Mouse (Mus musculus): ENCODE measurements at regions not wholly inside any gene's neighbourhood (a gene's known extent, or its start where the extent isn't known, plus 50 kb on each side); places are given as distances from the start of the nearest gene placed in this dataset.

- H3K4me3 ChIP-seq (ENCODE audit: insufficient read depth, low read length) = no peak overlapping the region
- TF ChIP-seq CTCF (IDR thresholded peaks at IDR 0.05; ENCODE audit: extremely low read depth, insufficient read depth, low read length) (no peak), POLR2A (IDR thresholded peaks at IDR 0.05; ENCODE audit: extremely low read depth, insufficient read depth, low read length) (no peak)
- H3K4me1 ChIP-seq (ENCODE audit: control insufficient read depth, insufficient read depth, low read length) = no peaks in the 10 kb centered on the region; the same call in 1 of the 2 replicates
- H3K27ac ChIP-seq (ENCODE audit: insufficient read depth, low read length) = no peak overlapping the region
Measured at GRCm38 (mm10) chr1:120757283-120757821, 155.1 kb downstream of the En1 start.

DNA sequence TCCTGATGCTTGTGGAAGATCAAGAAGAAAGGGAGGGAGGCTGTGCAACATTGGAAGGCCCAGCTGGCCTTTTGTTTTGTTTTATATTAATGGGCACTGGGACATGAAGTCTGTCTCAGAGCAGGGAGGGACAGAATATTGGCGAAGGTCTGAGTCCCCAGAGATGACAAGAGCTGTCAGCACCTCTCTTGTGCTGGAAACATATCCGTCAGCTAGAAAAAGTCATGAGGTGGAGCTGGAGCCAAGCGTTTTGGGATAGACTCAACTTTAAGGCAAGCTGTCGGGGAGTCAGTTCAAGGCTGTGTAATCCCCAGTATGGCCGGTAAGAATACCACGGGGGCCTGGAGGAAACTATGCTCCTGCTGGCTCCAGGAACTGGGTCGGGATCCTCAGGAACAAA, 156.0 kb downstream of the En1 start:
- Histone ChIP-seq H3K27ac (ENCODE audit: insufficient read depth, low read length) (no peak overlapping the region), H3K4me1 (ENCODE audit: control insufficient read depth, insufficient read depth, low read length) (no peaks in the 10 kb centered on the region; the same call in 1 of the 2 replicates), H3K4me3 (ENCODE audit: insufficient read depth, low read length) (no peak overlapping the region)
- TF ChIP-seq POLR2A (IDR thresholded peaks at IDR 0.05; ENCODE audit: extremely low read depth, insufficient read depth, low read length) (no peak), CTCF (IDR thresholded peaks at IDR 0.05; ENCODE audit: extremely low read depth, insufficient read depth, low read length) (no peak)

- H3K4me3 ChIP-seq (ENCODE audit: insufficient read depth, low read length) = no peak overlapping the region
- no peaks in the 10 kb centered on the region; the same call in 1 of the 2 replicates for H3K4me1 ChIP-seq (ENCODE audit: control insufficient read depth, insufficient read depth, low read length)
- TF ChIP-seq CTCF (IDR thresholded peaks at IDR 0.05; ENCODE audit: extremely low read depth, insufficient read depth, low read length) = no peak
- TF ChIP-seq POLR2A (IDR thresholded peaks at IDR 0.05; ENCODE audit: extremely low read depth, insufficient read depth, low read length) = no peak
- H3K27ac ChIP-seq (ENCODE audit: insufficient read depth, low read length) = no peak overlapping the region
Measured at GRCm38 (mm10) chr1:120758762-120759161, 156.5 kb downstream of the En1 start.

DNA sequence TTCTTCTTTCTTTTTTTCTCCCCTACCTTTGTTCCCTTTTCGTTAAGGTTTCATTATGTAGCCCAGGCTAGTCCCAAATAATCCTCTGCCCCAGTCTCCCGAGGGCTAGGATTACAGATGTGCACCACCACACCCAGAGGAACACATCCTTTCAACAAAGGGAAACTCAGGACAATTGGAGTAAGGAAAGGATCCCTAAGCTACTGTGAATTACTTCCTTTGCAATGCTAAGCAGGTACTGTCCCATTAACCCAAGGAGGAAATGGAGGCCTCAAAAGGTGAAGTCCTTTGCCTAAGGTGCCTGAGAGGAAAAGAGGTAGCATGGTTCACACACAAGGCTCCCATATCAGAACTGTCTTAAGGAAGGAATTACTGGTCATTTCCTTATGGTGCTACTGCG, 157.2 kb downstream of the En1 start:
- no peak for TF ChIP-seq POLR2A (IDR thresholded peaks at IDR 0.05; ENCODE audit: extremely low read depth, insufficient read depth, low read length)
- no peak for TF ChIP-seq CTCF (IDR thresholded peaks at IDR 0.05; ENCODE audit: extremely low read depth, insufficient read depth, low read length)
- Histone ChIP-seq H3K4me3 (ENCODE audit: insufficient read depth, low read length) (no peak overlapping the region), H3K4me1 (ENCODE audit: control insufficient read depth, insufficient read depth, low read length) (no peaks in the 10 kb centered on the region; the same call in 1 of the 2 replicates), H3K27ac (ENCODE audit: insufficient read depth, low read length) (no peak overlapping the region)

GRCm38 (mm10) chr1:120761364-120761763, 159.1 kb downstream of the En1 start:
- Histone ChIP-seq H3K27ac (ENCODE audit: insufficient read depth, low read length) (no peak overlapping the region), H3K4me1 (ENCODE audit: control insufficient read depth, insufficient read depth, low read length) (no peaks in the 10 kb centered on the region; the same call in 1 of the 2 replicates), H3K4me3 (ENCODE audit: insufficient read depth, low read length) (no peak overlapping the region)
- no peak for TF ChIP-seq CTCF (IDR thresholded peaks at IDR 0.05; ENCODE audit: extremely low read depth, insufficient read depth, low read length)
- no peak for TF ChIP-seq POLR2A (IDR thresholded peaks at IDR 0.05; ENCODE audit: extremely low read depth, insufficient read depth, low read length)

DNA sequence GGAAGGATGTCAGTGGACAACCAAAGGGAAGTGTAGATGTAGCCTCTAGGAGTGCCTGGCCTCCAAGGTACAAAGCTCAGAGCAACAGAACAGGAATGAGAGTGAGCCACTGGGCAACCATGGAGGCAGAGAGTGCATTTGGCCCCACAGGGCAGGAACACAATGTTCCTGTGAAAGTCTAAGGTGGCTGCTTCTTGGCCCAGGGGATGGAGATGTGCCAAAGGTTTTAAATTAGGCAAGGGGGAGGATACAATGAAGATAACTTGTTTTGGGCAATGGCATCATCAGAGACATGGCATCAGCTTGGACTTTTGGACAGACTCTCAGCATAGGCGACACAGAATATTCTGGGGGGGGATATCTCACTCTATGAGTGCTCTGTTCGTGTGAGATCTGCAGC, 160.3 kb downstream of the En1 start:
- Histone ChIP-seq H3K4me3 (ENCODE audit: insufficient read depth, low read length) (no peak overlapping the region), H3K27ac (ENCODE audit: insufficient read depth, low read length) (no peak overlapping the region), H3K4me1 (ENCODE audit: control insufficient read depth, insufficient read depth, low read length) (no peaks in the 10 kb centered on the region; the same call in 1 of the 2 replicates)
- TF ChIP-seq POLR2A (IDR thresholded peaks at IDR 0.05; ENCODE audit: extremely low read depth, insufficient read depth, low read length) (no peak), CTCF (IDR thresholded peaks at IDR 0.05; ENCODE audit: extremely low read depth, insufficient read depth, low read length) (no peak)

- no peaks in the 10 kb centered on the region for H3K4me1 ChIP-seq (ENCODE audit: control insufficient read depth, insufficient read depth, low read length)
- H3K4me3 ChIP-seq (ENCODE audit: insufficient read depth, low read length) = no peak overlapping the region
- H3K27ac ChIP-seq (ENCODE audit: insufficient read depth, low read length) = no peak overlapping the region
- TF ChIP-seq POLR2A (IDR thresholded peaks at IDR 0.05; ENCODE audit: extremely low read depth, insufficient read depth, low read length) = no peak
- no peak for TF ChIP-seq CTCF (IDR thresholded peaks at IDR 0.05; ENCODE audit: extremely low read depth, insufficient read depth, low read length)
Measured at GRCm38 (mm10) chr1:120762921-120763595, 160.8 kb downstream of the En1 start.

DNA sequence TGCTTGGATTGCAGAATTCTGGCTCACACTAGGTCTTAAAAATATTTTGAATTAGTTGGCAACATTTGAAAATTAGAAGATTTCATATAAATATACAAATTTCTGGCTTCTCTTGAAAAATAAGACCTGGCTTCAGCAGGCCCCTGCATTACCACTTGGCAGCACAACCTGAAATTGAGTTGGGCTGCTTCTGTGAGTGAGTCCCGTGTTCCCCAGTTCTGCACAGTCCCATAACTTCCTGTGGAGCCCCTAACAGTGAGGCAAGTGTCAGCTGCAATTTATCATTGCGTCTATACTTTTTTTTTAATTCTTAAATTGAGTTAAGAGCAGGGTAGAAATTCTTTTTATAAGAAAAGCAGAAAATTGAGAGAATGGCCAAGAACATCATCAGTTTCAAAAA, 164.8 kb downstream of the En1 start:
- H3K4me3 ChIP-seq (ENCODE audit: insufficient read depth, low read length) = no peak overlapping the region
- TF ChIP-seq POLR2A (IDR thresholded peaks at IDR 0.05; ENCODE audit: extremely low read depth, insufficient read depth, low read length) = no peak
- no peak for TF ChIP-seq CTCF (IDR thresholded peaks at IDR 0.05; ENCODE audit: extremely low read depth, insufficient read depth, low read length)
- H3K27ac ChIP-seq (ENCODE audit: insufficient read depth, low read length) = no peak overlapping the region
- no peaks in the 10 kb centered on the region for H3K4me1 ChIP-seq (ENCODE audit: control insufficient read depth, insufficient read depth, low read length)

- no peaks in the 10 kb centered on the region for H3K4me1 ChIP-seq (ENCODE audit: control insufficient read depth, insufficient read depth, low read length)
- TF ChIP-seq CTCF (IDR thresholded peaks at IDR 0.05; ENCODE audit: extremely low read depth, insufficient read depth, low read length) = no peak
- TF ChIP-seq POLR2A (IDR thresholded peaks at IDR 0.05; ENCODE audit: extremely low read depth, insufficient read depth, low read length) = no peak
Measured at GRCm38 (mm10) chr1:120771269-120771668, 169.1 kb downstream of the En1 start.

GRCm38 (mm10) chr1:120776906-120777305, 174.7 kb downstream of the En1 start:
- no peak for TF ChIP-seq CTCF (IDR thresholded peaks at IDR 0.05; ENCODE audit: extremely low read depth, insufficient read depth, low read length)
- TF ChIP-seq POLR2A (IDR thresholded peaks at IDR 0.05; ENCODE audit: extremely low read depth, insufficient read depth, low read length) = no peak
- no peak overlapping the region for H3K4me3 ChIP-seq (ENCODE audit: insufficient read depth, low read length)

More at GRCm38 (mm10) chr1:120771269-120771668, 169.1 kb downstream of the En1 start:
- H3K4me3 ChIP-seq (ENCODE audit: insufficient read depth, low read length) = no peak overlapping the region
- H3K27ac ChIP-seq (ENCODE audit: insufficient read depth, low read length) = no peak overlapping the region

More at GRCm38 (mm10) chr1:120776906-120777305, 174.7 kb downstream of the En1 start:
- Histone ChIP-seq H3K27ac (ENCODE audit: insufficient read depth, low read length) (no peak overlapping the region), H3K4me1 (ENCODE audit: control insufficient read depth, insufficient read depth, low read length) (no peaks in the 10 kb centered on the region)

Data from cortical plate, adult 2 months (tissue).